Mouse (Mus musculus) skeletal muscle tissue, adult 2 months (tissue): Measurements from ENCODE around the gene P4ha3.
"Not testable (repeated sequence)": the region's sequence is repeated elsewhere in the genome, so short reads cannot be mapped to it uniquely, and the experiment has no call there.

Experiments used
- DNase-seq: peaks from one replicate; pipeline ENCODE4 v3.0.0-alpha.2; 2012; ENCODE audit warnings: low read depth, low spot score

The P4ha3 gene

DNA sequence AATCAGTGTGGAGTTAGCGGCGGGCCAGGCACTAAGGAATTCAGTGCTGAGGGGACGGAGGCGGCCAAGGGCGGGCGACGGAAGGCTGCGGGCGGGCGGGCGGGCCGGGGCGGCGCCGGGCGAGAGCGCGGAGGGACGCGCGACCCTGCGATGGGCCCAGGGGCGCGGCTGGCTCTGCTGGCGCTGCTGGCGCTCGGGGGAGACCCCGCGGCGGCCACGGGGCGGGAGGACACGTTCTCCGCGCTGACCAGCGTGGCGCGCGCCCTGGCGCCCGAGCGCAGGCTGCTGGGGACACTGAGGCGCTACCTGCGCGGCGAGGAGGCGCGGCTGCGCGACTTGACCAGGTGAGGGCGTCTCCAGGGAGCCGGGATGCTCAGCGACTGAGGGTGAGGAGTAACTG, at the start of gene P4ha3:
TSS of gene P4ha3 (plus strand) at position 138 of the 400 bp plus-strand sequence.
- DNase-seq = no peak

- DNase-seq = no peak
Observed at GRCm38 (mm10) chr7:100238271-100238670, 47.0 kb upstream of the P4ha3 start.

GRCm38 (mm10) chr7:100240601-100241000, 44.7 kb upstream of the P4ha3 start:
- DNase-seq = no peak

DNA sequence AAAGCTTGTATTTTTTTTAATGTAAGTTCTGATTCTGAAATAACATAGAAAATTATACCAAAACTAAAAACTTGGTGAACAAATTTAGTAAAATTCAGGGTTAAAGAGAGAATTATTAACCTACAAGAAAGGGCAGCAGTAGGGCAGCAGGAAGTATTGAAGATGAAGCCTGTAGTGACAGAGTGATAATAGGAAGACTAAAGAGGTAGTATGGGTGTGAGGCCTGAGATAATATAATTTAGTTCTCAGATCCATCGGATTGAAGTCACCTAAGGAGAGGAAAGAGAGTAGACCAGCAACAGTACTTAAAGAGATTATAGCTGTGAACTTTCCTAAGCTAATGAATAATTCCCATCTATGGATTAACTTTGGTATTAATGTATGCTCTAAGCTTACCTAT, 42.3 kb upstream of the P4ha3 start:
- DNase-seq = no peak

GRCm38 (mm10) chr7:100244225-100244624, 41.1 kb upstream of the P4ha3 start:
- DNase-seq = no peak

- DNase-seq = peak; percentile 21
Observed at GRCm38 (mm10) chr7:100245176-100245575, 40.1 kb upstream of the P4ha3 start.

DNA sequence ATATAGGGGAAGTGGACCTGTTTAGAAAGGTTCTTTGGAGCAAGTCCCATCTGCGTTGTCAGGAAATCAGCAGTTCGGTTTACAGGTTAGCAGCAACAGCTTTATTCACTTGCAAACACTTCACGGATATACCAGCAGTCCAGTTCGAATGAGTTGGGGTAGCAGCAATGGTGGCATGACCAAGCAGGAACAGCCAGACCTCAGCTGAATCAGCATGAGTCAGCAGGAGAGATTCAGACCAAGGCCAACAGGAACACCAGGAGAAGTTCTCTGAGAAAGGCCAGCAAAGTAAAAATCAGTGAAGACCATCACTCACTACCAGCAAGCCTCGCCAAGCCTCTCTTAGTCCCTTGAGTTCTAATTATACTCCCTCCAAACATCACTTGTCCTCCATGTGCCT, 34.7 kb upstream of the P4ha3 start:
- no peak for DNase-seq

- no peak for DNase-seq
Observed at GRCm38 (mm10) chr7:100262350-100262749, 23.0 kb upstream of the P4ha3 start.

- not testable (repeated sequence) for DNase-seq
Observed at GRCm38 (mm10) chr7:100264934-100265333, 20.4 kb upstream of the P4ha3 start.

DNA sequence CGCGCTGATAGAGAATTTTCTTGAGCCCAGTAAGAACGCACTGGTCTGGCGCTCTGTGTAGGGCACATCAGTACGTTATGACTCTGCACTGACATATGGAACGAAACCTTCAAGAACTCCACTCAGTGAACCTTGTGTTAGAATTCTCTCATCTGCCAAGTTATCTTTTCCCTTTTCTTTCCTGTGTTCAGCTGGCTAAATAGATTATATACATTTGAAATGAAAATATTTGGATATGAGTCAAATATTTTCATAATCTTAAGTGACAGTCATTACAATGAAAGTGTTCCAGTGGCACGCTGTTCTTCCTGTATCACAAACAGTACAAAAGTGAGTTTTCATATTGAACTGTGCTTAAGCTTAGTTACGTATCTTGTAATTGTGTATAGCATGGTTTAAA, 13.0 kb upstream of the P4ha3 start:
- no peak for DNase-seq

- no peak for DNase-seq
Observed at GRCm38 (mm10) chr7:100274507-100274906, 10.8 kb upstream of the P4ha3 start.

DNA sequence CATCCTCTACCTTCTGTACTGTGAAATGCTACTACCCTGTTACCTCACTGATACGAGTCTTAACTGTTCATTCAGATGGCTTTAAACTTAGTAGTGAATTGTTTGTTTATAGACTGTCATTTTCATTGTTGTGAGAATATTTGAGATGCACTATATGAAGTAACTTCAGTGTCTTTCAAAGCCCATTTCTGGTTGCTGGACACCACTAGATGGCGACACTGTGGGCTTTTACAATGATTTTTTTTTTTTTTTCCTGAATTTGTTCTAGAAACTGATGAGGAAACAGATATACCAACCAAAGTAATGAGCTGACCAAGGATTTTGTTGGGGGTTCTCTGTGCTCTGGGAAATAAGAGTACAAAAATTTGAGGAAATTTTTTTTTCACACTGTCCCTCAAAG, 8.9 kb upstream of the P4ha3 start:
- DNase-seq = no peak

DNA sequence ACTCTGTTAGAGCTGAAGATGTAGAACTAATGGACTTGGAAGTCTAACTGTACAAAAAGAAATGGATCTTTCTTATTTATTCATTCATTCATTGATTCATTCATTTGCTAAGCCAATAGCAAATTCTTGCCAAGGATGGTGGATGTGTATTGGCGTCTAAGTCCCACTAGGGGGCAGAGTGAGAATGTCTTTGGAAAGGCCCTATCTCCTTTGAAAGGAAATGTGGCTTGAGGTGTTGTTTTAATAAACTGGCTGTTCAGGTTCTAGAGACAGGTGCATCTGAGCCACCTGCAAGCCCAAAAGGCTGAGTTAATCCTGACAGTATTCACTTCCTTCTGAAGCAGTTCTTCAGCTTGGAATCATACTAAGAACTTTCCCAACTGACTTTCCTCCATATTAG, 5.5 kb upstream of the P4ha3 start:
- peak; percentile 31 for DNase-seq

DNA sequence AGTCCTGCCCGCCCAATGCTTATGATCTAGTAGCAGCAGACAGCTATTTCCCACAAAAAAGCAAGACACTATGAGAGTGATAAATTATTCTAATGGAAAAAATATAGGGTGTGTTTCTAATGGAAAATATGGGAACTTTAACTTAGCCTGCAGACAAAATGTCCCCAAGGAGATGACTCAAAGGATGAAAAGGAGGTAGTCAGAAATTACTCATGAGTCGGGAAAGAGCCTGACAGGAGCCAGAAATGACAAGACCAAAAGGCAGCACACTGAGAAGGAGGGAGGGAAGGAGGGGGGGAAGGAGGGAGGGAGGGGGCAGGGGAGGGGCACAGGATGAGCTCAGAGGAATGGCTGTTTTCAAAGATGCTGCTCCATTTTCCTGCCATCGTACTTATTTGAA, 3.7 kb upstream of the P4ha3 start:
- DNase-seq = peak; percentile 18

DNA sequence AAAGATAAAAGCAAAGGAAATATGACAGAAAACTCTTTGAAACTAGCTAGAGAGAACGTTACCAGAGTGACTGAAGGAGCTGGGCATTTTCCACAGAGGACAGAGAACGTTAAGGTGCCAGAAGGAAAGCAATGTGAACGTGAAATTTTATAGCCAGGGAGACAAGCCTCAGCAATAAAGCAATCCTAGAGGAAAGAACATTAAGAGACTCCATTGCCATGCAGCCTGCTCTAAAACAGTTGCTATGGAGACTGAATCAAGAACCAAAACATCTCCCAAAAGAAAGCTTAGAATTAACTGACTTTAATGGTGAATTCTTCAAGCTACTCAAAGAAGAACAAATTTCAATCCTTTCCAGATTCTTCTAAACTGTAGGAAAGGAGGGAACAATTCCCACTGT, 2.0 kb upstream of the P4ha3 start:
- no peak for DNase-seq

DNA sequence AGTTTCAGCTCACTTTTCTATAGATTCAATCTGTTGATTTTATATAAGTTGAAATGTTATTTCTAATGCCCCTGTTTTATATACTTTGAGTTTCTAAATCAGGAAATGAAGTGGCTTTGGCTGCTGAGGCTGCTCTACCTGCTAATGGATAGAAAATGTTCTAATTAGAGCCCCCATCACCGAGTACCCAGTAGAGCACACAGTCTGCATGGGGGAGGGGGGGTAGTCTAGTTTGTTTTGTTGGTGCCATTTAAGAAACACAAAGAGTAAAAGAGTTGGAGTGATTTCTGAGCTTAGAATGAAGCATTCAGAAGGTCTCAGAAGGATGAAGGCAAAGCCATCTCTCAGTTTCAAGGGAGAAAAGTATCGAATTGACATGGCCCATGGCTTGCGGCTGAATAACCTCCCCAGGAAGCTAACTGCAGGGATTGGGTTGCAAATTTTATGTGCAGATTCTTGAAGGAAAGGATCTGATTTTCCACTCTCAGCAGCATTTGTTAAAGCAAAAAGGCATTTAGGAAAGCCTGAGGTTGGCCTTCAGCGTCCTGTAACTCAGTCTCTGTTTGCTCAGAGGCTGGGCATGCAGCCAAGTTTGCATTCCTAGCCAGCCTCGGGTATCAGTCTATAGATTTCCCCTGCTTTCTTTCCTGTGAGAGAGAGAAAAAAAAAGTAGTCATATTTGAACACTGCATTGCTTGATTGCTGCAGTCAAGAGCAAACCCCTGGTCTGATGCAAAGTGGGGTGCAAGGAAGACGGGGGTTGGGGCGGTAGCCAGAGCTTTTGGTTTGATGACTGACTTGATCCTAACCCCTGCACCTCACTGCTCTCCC, 2.6 kb downstream of the P4ha3 start:
- peak; percentile 11 for DNase-seq

DNA sequence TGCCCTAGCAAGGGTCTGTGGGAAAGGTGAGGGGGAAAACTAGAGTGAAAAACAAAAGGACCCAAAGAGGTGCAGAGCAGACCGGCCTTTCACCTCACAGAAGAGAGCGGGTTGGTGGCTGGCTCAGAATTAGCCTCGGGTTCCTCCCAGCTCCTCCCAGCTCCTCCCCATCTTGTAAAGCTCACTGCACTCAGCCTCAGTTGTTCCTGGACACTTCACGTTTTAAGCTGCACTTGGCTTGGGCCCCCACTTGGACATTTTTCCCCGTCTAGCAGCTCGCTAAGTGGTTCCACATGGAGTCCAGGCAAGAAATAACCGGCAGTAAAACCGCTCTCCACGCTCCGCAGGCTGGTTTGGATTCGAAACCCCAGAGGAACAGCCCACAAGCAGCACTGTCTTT, 3.3 kb downstream of the P4ha3 start:
- DNase-seq = peak; percentile 3

- no peak for DNase-seq
Observed at GRCm38 (mm10) chr7:100293546-100293945, 8.2 kb downstream of the P4ha3 start.

- no peak for DNase-seq
Observed at GRCm38 (mm10) chr7:100295745-100296144, 10.4 kb downstream of the P4ha3 start.

GRCm38 (mm10) chr7:100296699-100297098, 11.4 kb downstream of the P4ha3 start:
- DNase-seq = no peak

GRCm38 (mm10) chr7:100298861-100299510, 13.7 kb downstream of the P4ha3 start:
- DNase-seq = no peak

- no peak for DNase-seq
Observed at GRCm38 (mm10) chr7:100301390-100301789, 16.1 kb downstream of the P4ha3 start.

DNA sequence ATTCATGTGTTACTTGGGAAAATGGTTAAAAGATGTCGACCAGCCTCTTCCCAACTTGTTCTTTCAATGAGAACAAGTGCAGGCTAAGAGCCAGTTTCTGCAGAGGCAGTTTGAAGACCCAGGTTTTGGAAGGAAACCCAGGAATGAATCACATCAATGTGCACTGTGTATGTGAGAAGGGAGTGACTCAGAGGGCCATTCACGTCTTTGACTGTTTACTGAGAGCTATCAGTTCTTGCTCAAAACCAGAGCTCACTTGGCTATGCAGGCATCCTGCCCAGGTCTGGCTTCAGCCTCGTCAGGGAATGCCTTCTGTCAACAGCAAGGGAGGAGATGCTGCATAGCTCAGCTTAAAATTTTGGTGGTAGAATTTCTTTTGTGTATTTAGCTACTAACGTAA, 17.0 kb downstream of the P4ha3 start:
- peak; percentile 36 for DNase-seq
